Mouse (Mus musculus) heart, embryonic 12.5 days (tissue): ENCODE measurements around the gene Spryd4. TPM values are rescaled to one million over a fixed set of nuclear protein-coding genes. Genes with fewer than 3 reads are reported as not detected.
"Not testable (repeated sequence)": the region's sequence is repeated elsewhere in the genome, so short reads cannot be mapped to it uniquely, and the experiment has no call there.

Source experiments
- ATAC-seq: fragments of 200-750 bp; cut with Nextera tagmentation; 2 replicates; pipeline ENCODE4 v1.8.0; 2017; ENCODE audit warnings: moderate TSS enrichment, moderate library complexity; ENCODE audit not compliant: insufficient number of reproducible peaks, low FRiP score
- H3K27ac ChIP-seq: fragments of 300-500 bp; sonication (generic); 2 replicates; pipeline ENCODE4 v1.5.1; 2016; ENCODE audit warnings: mild to moderate bottlenecking, moderate library complexity; ENCODE audit not compliant: poor library complexity, severe bottlenecking
- H3K27me3 ChIP-seq: fragments of 300-500 bp; sonication (generic); replicated peaks from 2 replicates; pipeline ENCODE4 v1.6.1; 2016; ENCODE audit warnings: mild to moderate bottlenecking, moderate library complexity
- H3K36me3 ChIP-seq: fragments of 300-500 bp; sonication (generic); 2 replicates; pipeline ENCODE4 v1.6.1; 2016; ENCODE audit warnings: mild to moderate bottlenecking, moderate library complexity
- H3K4me1 ChIP-seq: fragments of 300-500 bp; sonication (generic); replicated peaks from 2 replicates; pipeline ENCODE4 v1.6.1; 2016; ENCODE audit warnings: mild to moderate bottlenecking
- H3K4me2 ChIP-seq: fragments of 300-500 bp; sonication (generic); 2 replicates; pipeline ENCODE4 v1.6.1; 2016; ENCODE audit warnings: mild to moderate bottlenecking, moderate library complexity
- H3K4me3 ChIP-seq: fragments of 300-500 bp; sonication (generic); 2 replicates; pipeline ENCODE4 v1.5.1; 2016; ENCODE audit warnings: mild to moderate bottlenecking
- H3K9ac ChIP-seq: fragments of 300-500 bp; sonication (generic); 2 replicates; pipeline ENCODE4 v1.6.1; 2016; ENCODE audit warnings: mild to moderate bottlenecking, moderate library complexity
- H3K9me3 ChIP-seq: fragments of 300-500 bp; sonication (generic); replicated peaks from 2 replicates; pipeline ENCODE4 v1.6.1; 2016; ENCODE audit warnings: mild to moderate bottlenecking, moderate library complexity
- WGBS: fragments of 180-500 bp; shearing (Covaris S2); methylation state at CpG from one replicate; pipeline ENCODE4 v1.1.7; 2016; 5-methylcytosine and 5-hydroxymethylcytosine counted together
- polyA plus RNA-seq: library from polyadenylated mRNA; unstranded; fragments of >200 nt; fragmentation: Nextera tagmentation; extraction: Ambion mirVana; gene quantifications from 2 replicates; pipeline ENCODE4 v1.2.1, GENCODE M21; 2016

Spryd4 gene
- 35.7 and 36.4 TPM in 2 replicates for polyA plus RNA-seq

DNA sequence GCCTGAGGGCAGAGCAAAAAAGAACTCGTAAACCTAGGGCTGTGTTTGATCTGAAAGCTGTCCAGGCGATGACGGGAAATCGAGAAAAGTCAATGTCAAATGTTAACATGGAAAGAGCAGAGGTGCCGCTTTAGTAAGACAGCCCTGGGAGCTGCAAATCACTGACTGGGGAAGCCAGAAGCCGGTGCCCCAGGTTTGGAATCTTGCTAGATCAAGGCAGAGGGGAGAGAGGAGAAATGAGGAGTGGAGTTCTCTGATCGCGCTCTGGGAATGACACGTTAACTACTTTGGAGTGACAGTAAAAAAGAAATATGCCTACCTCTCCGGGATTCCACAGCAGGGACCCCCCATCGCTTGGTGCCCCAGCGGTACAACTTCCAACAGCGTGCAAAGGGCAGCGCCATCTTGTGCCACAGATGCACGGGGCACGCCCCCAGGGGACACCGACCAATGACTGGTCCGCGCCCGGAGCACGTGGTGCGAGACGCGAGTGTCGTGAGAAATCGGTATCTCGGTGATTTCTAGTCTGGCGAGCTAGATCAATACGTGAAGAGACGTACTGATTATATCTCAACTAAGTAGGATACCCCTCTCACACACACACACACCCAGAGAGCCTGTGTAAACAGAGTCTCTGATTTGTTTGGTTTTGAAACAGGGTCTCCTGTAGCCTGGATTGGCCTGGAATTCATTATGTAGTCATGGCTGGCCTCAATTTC, at the start of gene Spryd4:
Gene Spryd4 (minus strand): TSS at position 418 of the 719 bp plus-strand sequence.
- peak; percentile 95 for ATAC-seq
- H3K4me1 ChIP-seq: peaks cover 12% of the 10 kb centered on the region
- peak within 1 kb of the TSS; percentile 80 for H3K9ac ChIP-seq
- peaks cover 12% of the 10 kb centered on the region; the same call in 1 of the 2 replicates for H3K36me3 ChIP-seq
- under 1% methylated on average over 30 of the region's 30 CpGs for whole genome bisulfite sequencing
- peaks cover 11% of the 10 kb centered on the region; the same call in 1 of the 2 replicates for H3K27me3 ChIP-seq
- H3K9me3 ChIP-seq: no peaks in the 10 kb centered on the region
- peak within 1 kb of the TSS; percentile 25; the same call in 1 of the 2 replicates for H3K27ac ChIP-seq
- H3K4me3 ChIP-seq: peak within 1 kb of the TSS; percentile 77
- peak within 1 kb of the TSS; percentile 97 for H3K4me2 ChIP-seq

DNA sequence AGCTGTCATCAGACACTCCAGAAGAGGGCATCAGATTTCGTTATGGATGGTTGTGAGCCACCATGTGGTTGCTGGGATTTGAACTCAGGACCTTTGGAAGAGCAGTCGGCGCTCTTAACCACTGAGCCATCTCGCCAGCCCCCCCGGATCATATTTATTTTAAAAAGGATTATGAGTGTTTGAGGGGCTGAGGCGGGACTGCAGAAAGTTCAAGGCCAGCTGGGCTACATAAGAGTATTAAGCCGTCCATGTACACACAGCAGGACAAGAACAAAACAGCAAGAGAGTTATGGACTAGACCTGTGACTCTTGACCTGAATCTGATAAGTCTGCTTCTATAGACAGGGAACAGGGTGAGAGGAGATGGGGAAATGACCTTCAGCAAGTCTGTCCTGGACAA, 48.8 kb upstream of the Spryd4 start:
- H3K4me2 ChIP-seq, H3K27ac ChIP-seq, H3K27me3 ChIP-seq, H3K4me3 ChIP-seq, H3K9ac ChIP-seq, H3K9me3 ChIP-seq, ATAC-seq, H3K4me1 ChIP-seq, H3K36me3 ChIP-seq: not testable (repeated sequence)
- 79% methylated on average over 7 of the region's 7 CpGs for WGBS

- no peak overlapping the region for H3K27ac ChIP-seq
- H3K4me2 ChIP-seq: no peak overlapping the region
- no peak overlapping the region for H3K4me3 ChIP-seq
- H3K4me1 ChIP-seq: no peaks in the 10 kb centered on the region
- H3K36me3 ChIP-seq: no peaks in the 10 kb centered on the region
- 83% methylated on average over 5 of the region's 5 CpGs for WGBS
- H3K9me3 ChIP-seq: no peaks in the 10 kb centered on the region
- H3K27me3 ChIP-seq: no peaks in the 10 kb centered on the region
- no peak overlapping the region for H3K9ac ChIP-seq
- ATAC-seq: no peak
Observed at GRCm38 (mm10) chr10:128259946-128260345, 48.3 kb upstream of the Spryd4 start.

- 67% methylated on average over 4 of the region's 4 CpGs for WGBS
- no peak overlapping the region for H3K4me2 ChIP-seq
- no peaks in the 10 kb centered on the region for H3K9me3 ChIP-seq
- no peak overlapping the region for H3K9ac ChIP-seq
- no peak for ATAC-seq
- no peaks in the 10 kb centered on the region for H3K4me1 ChIP-seq
- no peak overlapping the region for H3K4me3 ChIP-seq
- no peak overlapping the region for H3K27ac ChIP-seq
- H3K27me3 ChIP-seq: no peaks in the 10 kb centered on the region
- H3K36me3 ChIP-seq: no peaks in the 10 kb centered on the region
Observed at GRCm38 (mm10) chr10:128258953-128259352, 47.3 kb upstream of the Spryd4 start.

GRCm38 (mm10) chr10:128256328-128256727, 44.7 kb upstream of the Spryd4 start:
- Histone ChIP-seq H3K27ac (no peak overlapping the region), H3K4me1 (no peaks in the 10 kb centered on the region)
- 82% methylated on average over 8 of the region's 8 CpGs for WGBS

DNA sequence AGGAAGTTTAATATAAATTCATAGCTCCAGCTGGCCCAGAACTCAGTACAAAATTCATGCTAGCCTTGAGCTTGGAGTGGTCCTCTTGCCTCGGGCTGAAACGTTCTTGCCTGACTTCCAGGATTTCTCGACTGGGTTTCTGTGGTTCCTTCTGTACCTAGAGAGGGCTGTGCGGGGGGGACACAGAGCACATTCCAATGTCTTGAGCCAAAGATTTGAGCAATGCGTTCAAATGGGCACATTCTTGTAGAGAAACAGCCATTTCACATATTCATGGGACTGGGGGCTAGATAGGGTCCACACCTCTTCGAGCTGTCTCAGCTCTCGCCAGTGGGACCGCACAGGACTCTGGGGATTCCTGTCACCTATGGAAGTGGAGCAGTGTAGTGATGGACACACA, 44.3 kb upstream of the Spryd4 start:
- Histone ChIP-seq H3K4me3 (no peak overlapping the region), H3K36me3 (peaks cover 25% of the 10 kb centered on the region), H3K27ac (no peak overlapping the region), H3K4me1 (no peaks in the 10 kb centered on the region), H3K4me2 (no peak overlapping the region), H3K9ac (no peak overlapping the region), H3K27me3 (no peaks in the 10 kb centered on the region), H3K9me3 (no peaks in the 10 kb centered on the region)
- ATAC-seq: no peak
- WGBS: 85% methylated on average over 8 of the region's 8 CpGs

More at GRCm38 (mm10) chr10:128256328-128256727, 44.7 kb upstream of the Spryd4 start:
- H3K9ac ChIP-seq: no peak overlapping the region
- no peaks in the 10 kb centered on the region for H3K27me3 ChIP-seq
- ATAC-seq: no peak
- H3K36me3 ChIP-seq: peaks cover 21% of the 10 kb centered on the region
- H3K9me3 ChIP-seq: no peaks in the 10 kb centered on the region
- no peak overlapping the region for H3K4me3 ChIP-seq
- H3K4me2 ChIP-seq: no peak overlapping the region

DNA sequence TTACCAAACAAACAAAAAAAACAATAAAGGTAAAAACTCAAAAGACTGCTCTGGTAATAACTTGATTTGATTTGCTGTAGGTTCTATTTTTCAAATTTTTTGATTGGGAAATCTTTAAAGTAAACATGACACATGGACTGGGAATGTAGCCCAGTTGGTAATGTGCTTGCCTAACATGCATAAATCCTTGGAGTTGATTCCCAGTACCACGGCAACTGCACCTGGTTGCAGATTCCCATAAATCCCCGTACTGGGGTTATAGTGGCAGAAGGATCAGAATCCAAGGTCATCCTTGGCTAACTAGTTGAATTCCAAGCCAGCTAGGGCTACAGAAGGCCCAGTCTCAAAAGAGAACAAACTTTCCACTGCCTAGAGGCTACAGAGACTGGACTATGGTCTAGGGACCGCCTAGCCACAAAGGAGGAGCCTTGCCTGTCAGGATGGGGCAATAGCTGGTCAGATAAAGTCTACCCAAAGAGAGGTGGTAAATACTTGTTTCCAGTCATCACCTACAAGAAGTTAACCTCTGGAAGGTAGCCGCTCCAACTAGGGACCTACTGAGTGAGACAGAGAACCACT, 42.2 kb upstream of the Spryd4 start, which contains the start of gene Apon:
Gene Apon (plus strand): TSS at position 420 of the 579 bp plus-strand sequence.
- H3K4me1 ChIP-seq: no peaks in the 10 kb centered on the region
- no peaks in the 10 kb centered on the region for H3K9me3 ChIP-seq
- 79% methylated on average over 4 of the region's 4 CpGs for WGBS
- H3K36me3 ChIP-seq: peaks cover 46% of the 10 kb centered on the region
- no peak for ATAC-seq
- no peak within 1 kb of the TSS for H3K4me3 ChIP-seq
- H3K27ac ChIP-seq: no peak within 1 kb of the TSS
- no peaks in the 10 kb centered on the region for H3K27me3 ChIP-seq
- H3K9ac ChIP-seq: no peak within 1 kb of the TSS
- no peak within 1 kb of the TSS for H3K4me2 ChIP-seq

GRCm38 (mm10) chr10:128250565-128250964, 39.0 kb upstream of the Spryd4 start:
- Histone ChIP-seq H3K4me3 (no peak overlapping the region), H3K9me3 (no peaks in the 10 kb centered on the region), H3K9ac (no peak overlapping the region), H3K27me3 (no peaks in the 10 kb centered on the region), H3K4me2 (no peak overlapping the region), H3K27ac (no peak overlapping the region), H3K4me1 (0 out of 2 replicates have a peak, but pooled peaks cover 5% of the 10 kb centered on the region), H3K36me3 (peaks cover 78% of the 10 kb centered on the region)
- ATAC-seq: no peak
- 95% methylated on average over 13 of the region's 13 CpGs for WGBS

- peaks cover 10% of the 10 kb centered on the region; the same call in 1 of the 2 replicates for H3K4me1 ChIP-seq
- H3K27ac ChIP-seq: peak overlapping the region; percentile 76
- peak; percentile 72; the same call in 1 of the 2 replicates for ATAC-seq
- no peaks in the 10 kb centered on the region for H3K27me3 ChIP-seq
- H3K4me3 ChIP-seq: 0 out of 2 replicates have a peak overlapping the region, but pooled peaks have one; percentile 15
- peaks cover 97% of the 10 kb centered on the region for H3K36me3 ChIP-seq
- H3K9ac ChIP-seq: no peak overlapping the region
- peak overlapping the region; percentile 42 for H3K4me2 ChIP-seq
- H3K9me3 ChIP-seq: no peaks in the 10 kb centered on the region
- 74% methylated on average over 17 of the region's 17 CpGs for WGBS
Observed at GRCm38 (mm10) chr10:128247020-128247732, 35.6 kb upstream of the Spryd4 start.

- Histone ChIP-seq H3K4me2 (no peak overlapping the region), H3K36me3 (peaks cover 92% of the 10 kb centered on the region)
- WGBS: 92% methylated on average over 15 of the region's 15 CpGs
Observed at GRCm38 (mm10) chr10:128244121-128244520, 32.5 kb upstream of the Spryd4 start.

DNA sequence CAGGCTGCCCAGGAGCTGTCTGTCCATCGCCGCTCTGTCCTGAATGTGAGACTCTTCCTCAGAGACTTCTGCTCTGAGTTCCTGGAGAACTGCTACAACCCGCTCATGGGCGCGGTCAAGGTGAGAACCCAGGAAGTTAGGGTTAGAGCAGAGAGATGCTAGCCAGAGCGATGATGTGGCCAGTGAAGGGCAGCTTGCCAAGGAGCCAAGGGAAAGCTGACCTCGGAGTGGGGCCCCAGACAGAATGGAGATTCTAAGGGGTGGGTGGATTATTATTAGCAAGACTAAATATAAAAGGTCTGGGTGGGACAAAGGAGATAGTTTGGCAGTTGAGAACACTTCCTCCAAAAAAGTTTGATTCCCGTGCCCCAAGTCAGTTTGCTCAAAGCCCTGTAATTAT, 31.6 kb upstream of the Spryd4 start:
- H3K36me3 ChIP-seq: peaks cover 85% of the 10 kb centered on the region
- H3K4me3 ChIP-seq: no peak overlapping the region
- no peaks in the 10 kb centered on the region for H3K9me3 ChIP-seq
- no peak overlapping the region for H3K9ac ChIP-seq
- WGBS: 91% methylated on average over 8 of the region's 8 CpGs
- H3K27me3 ChIP-seq: no peaks in the 10 kb centered on the region
- peaks cover 10% of the 10 kb centered on the region; the same call in 1 of the 2 replicates for H3K4me1 ChIP-seq
- H3K27ac ChIP-seq: no peak overlapping the region
- H3K4me2 ChIP-seq: no peak overlapping the region
- no peak for ATAC-seq

More at GRCm38 (mm10) chr10:128244121-128244520, 32.5 kb upstream of the Spryd4 start:
- ATAC-seq: no peak
- Histone ChIP-seq H3K4me3 (no peak overlapping the region), H3K4me1 (peaks cover 10% of the 10 kb centered on the region; the same call in 1 of the 2 replicates), H3K27me3 (no peaks in the 10 kb centered on the region), H3K9ac (no peak overlapping the region), H3K27ac (no peak overlapping the region), H3K9me3 (no peaks in the 10 kb centered on the region)
